Comparison of ENCODE assay signal across 11 mouse cellular contexts in genomic region chr10:81231436-81231835, GRCm38 (mm10). TPM values are rescaled to one million over a fixed set of nuclear protein-coding genes. Genes with fewer than 3 reads are reported as not detected.
DNase-seq lines count a peak whose midpoint lies in the region; ATAC-seq lines count a peak whose summit lies in the region.
"Had no signal": no experiment of that assay in that cellular context is flagged by ENCODE, and none has a peak within 500 bp of the region (broad histone marks: within the 10 kb centered on the region; RNA-seq: fewer than 3 reads in every experiment).

No protein-coding gene starts in this region.

- peak; percentile 10 for DNase-seq in layer of hippocampus, adult 11-12 months (ENCODE audit: low spot score)
- DNase-seq in layer of hippocampus, adult 9-11 months = no peak
- no peak for DNase-seq in forebrain, embryonic 11.5 days (ENCODE audit: low spot score)
- DNase-seq in hindbrain, embryonic 14.5 days (ENCODE audit: low spot score) = no peak
- no peak for DNase-seq in right cerebral cortex, postnatal 25 days
- no peak for DNase-seq in thymus, postnatal 14 days
- DNase-seq: kidney, adult 2 months; liver; thymus, adult 2 months had no signal

- no peak overlapping the region; the same call in 1 of the 2 replicates for H3K4me3 ChIP-seq in forebrain, embryonic 11.5 days (ENCODE audit: low read depth, low read length)
- H3K4me3 ChIP-seq in hindbrain, embryonic 14.5 days (replicated peaks; ENCODE audit: low read length) = peak overlapping the region; percentile 77
- H3K4me3 ChIP-seq in neural tube, embryonic 13.5 days = peak overlapping the region; percentile 80; the same call in 1 of the 2 replicates

- no peaks in the 10 kb centered on the region; the same call in 1 of the 2 replicates for H3K27me3 ChIP-seq in forebrain, embryonic 11.5 days (ENCODE audit: control insufficient read depth, insufficient read depth, low read length)
- no peaks in the 10 kb centered on the region for H3K27me3 ChIP-seq in hindbrain, embryonic 14.5 days (ENCODE audit: control insufficient read depth, insufficient read depth, low read length)
- peaks cover 4% of the 10 kb centered on the region; the same call in 1 of the 2 replicates for H3K27me3 ChIP-seq in neural tube, embryonic 13.5 days

- 45% methylated on average over 7 of the region's 7 CpGs for WGBS in forebrain, embryonic 11.5 days
- 44% methylated on average over 7 of the region's 7 CpGs for WGBS in hindbrain, embryonic 14.5 days
- 51% methylated on average over 7 of the region's 7 CpGs for WGBS in neural tube, embryonic 13.5 days

- H3K27ac ChIP-seq in forebrain, embryonic 11.5 days (ENCODE audit: low read depth, low read length) = no peak overlapping the region
- H3K27ac ChIP-seq in hindbrain, embryonic 14.5 days = peak overlapping the region; percentile 93
- H3K27ac ChIP-seq in neural tube, embryonic 13.5 days (replicated peaks) = peak overlapping the region; percentile 94
- H3K27ac ChIP-seq: heart, embryonic 15.5 days had no signal

- H3K9ac ChIP-seq in forebrain, embryonic 11.5 days (ENCODE audit: low read length) = 0 out of 2 replicates have a peak overlapping the region, but pooled peaks have one; percentile 12
- H3K9ac ChIP-seq in hindbrain, embryonic 14.5 days = peak overlapping the region; percentile 96
- no peak overlapping the region; the same call in 1 of the 2 replicates for H3K9ac ChIP-seq in neural tube, embryonic 13.5 days
- H3K9ac ChIP-seq: heart, embryonic 15.5 days had no signal

- H3K4me2 ChIP-seq in forebrain, embryonic 11.5 days (ENCODE audit: low read depth, low read length, severe bottlenecking) = peak overlapping the region; percentile 53; the same call in 1 of the 2 replicates
- H3K4me2 ChIP-seq in hindbrain, embryonic 14.5 days (replicated peaks) = peak overlapping the region; percentile 80
- peak overlapping the region; percentile 85 for H3K4me2 ChIP-seq in neural tube, embryonic 13.5 days

- H3K9me3 ChIP-seq in forebrain, embryonic 11.5 days (ENCODE audit: control insufficient read depth, low read length) = no peaks in the 10 kb centered on the region
- no peaks in the 10 kb centered on the region for H3K9me3 ChIP-seq in hindbrain, embryonic 14.5 days (ENCODE audit: control insufficient read depth, low read length)
- no peaks in the 10 kb centered on the region for H3K9me3 ChIP-seq in neural tube, embryonic 13.5 days
- H3K9me3 ChIP-seq: heart, embryonic 15.5 days had no signal

- H3K36me3 ChIP-seq in forebrain, embryonic 11.5 days (ENCODE audit: control insufficient read depth, insufficient read depth, low read length) = no peaks in the 10 kb centered on the region
- H3K36me3 ChIP-seq in hindbrain, embryonic 14.5 days (replicated peaks; ENCODE audit: control insufficient read depth, insufficient read depth) = no peaks in the 10 kb centered on the region; the same call in 1 of the 2 replicates
- no peaks in the 10 kb centered on the region for H3K36me3 ChIP-seq in neural tube, embryonic 13.5 days
- H3K36me3 ChIP-seq: heart, embryonic 15.5 days had no signal

- H3K4me1 ChIP-seq in forebrain, embryonic 11.5 days (replicated peaks; ENCODE audit: control insufficient read depth, insufficient read depth, low read length) = peaks cover 7% of the 10 kb centered on the region; the same call in 1 of the 2 replicates
- H3K4me1 ChIP-seq in hindbrain, embryonic 14.5 days (replicated peaks; ENCODE audit: control insufficient read depth, insufficient read depth, low read length) = peaks cover 40% of the 10 kb centered on the region
- peaks cover 54% of the 10 kb centered on the region for H3K4me1 ChIP-seq in neural tube, embryonic 13.5 days (replicated peaks)

- 0 out of 2 replicates have a peak, but pooled peaks have one; percentile 4 for ATAC-seq in forebrain, embryonic 11.5 days (replicated peaks; ENCODE audit: low FRiP score)
- ATAC-seq in hindbrain, embryonic 14.5 days (ENCODE audit: low FRiP score) = no peak
- no peak for ATAC-seq in neural tube, embryonic 13.5 days (ENCODE audit: low read depth)

RNA-seq across cellular contexts. Expression of gene Atcay, which starts 0.8 kb away (rescaled TPM):
- 20.9 and 23.2 TPM in 2 replicates for polyA plus RNA-seq in forebrain, embryonic 11.5 days (2014; fragmentation: Nextera tagmentation; extraction: Ambion mirVana)
- polyA plus RNA-seq in hindbrain, embryonic 14.5 days (2014; fragmentation: Nextera tagmentation; extraction: Ambion mirVana) = 80.2 and 83.1 TPM in 2 replicates
- 58.1 and 62.3 TPM in 2 replicates for polyA plus RNA-seq in neural tube, embryonic 13.5 days (2015; fragmentation: Nextera tagmentation; extraction: Ambion mirVana)

RNA-seq across cellular contexts. Expression of gene Zfr2, which starts 1.5 kb away (rescaled TPM):
- polyA plus RNA-seq in forebrain, embryonic 11.5 days (2014; fragmentation: Nextera tagmentation; extraction: Ambion mirVana) = 5.3 and 6.4 TPM in 2 replicates
- polyA plus RNA-seq in hindbrain, embryonic 14.5 days (2014; fragmentation: Nextera tagmentation; extraction: Ambion mirVana) = 24.2 and 25.4 TPM in 2 replicates
- 21.7 and 21.8 TPM in 2 replicates for polyA plus RNA-seq in neural tube, embryonic 13.5 days (2015; fragmentation: Nextera tagmentation; extraction: Ambion mirVana)

RNA-seq across cellular contexts. Expression of gene Matk, which starts 21.3 kb away (rescaled TPM):
- 2.6 and 4.0 TPM in 2 replicates for polyA plus RNA-seq in forebrain, embryonic 11.5 days (2014; fragmentation: Nextera tagmentation; extraction: Ambion mirVana)
- polyA plus RNA-seq in hindbrain, embryonic 14.5 days (2014; fragmentation: Nextera tagmentation; extraction: Ambion mirVana) = 30.2 and 37.0 TPM in 2 replicates
- polyA plus RNA-seq in neural tube, embryonic 13.5 days (2015; fragmentation: Nextera tagmentation; extraction: Ambion mirVana) = 10.5 and 13.0 TPM in 2 replicates

RNA-seq across cellular contexts. Expression of gene Nmrk2, which starts 29.6 kb away (rescaled TPM):
- not detected in 2 replicates for polyA plus RNA-seq in forebrain, embryonic 11.5 days (2014; fragmentation: Nextera tagmentation; extraction: Ambion mirVana)
- polyA plus RNA-seq in hindbrain, embryonic 14.5 days (2014; fragmentation: Nextera tagmentation; extraction: Ambion mirVana) = 0.14 TPM in 1 of 2 replicates, not detected in the other
- polyA plus RNA-seq in neural tube, embryonic 13.5 days (2015; fragmentation: Nextera tagmentation; extraction: Ambion mirVana) = not detected in 2 replicates

RNA-seq across cellular contexts. Expression of gene Mrpl54, which starts 35.3 kb away (rescaled TPM):
- 147 and 154 TPM in 2 replicates for polyA plus RNA-seq in forebrain, embryonic 11.5 days (2014; fragmentation: Nextera tagmentation; extraction: Ambion mirVana)
- polyA plus RNA-seq in hindbrain, embryonic 14.5 days (2014; fragmentation: Nextera tagmentation; extraction: Ambion mirVana) = 136 and 142 TPM in 2 replicates
- 145 and 150 TPM in 2 replicates for polyA plus RNA-seq in neural tube, embryonic 13.5 days (2015; fragmentation: Nextera tagmentation; extraction: Ambion mirVana)
